Mouse (Mus musculus): ENCODE results near the gene Alkbh6.
A peak's percentile ranks its signal among the peaks of the same experiment; 100 is the strongest.

Alkbh6 gene

DNA sequence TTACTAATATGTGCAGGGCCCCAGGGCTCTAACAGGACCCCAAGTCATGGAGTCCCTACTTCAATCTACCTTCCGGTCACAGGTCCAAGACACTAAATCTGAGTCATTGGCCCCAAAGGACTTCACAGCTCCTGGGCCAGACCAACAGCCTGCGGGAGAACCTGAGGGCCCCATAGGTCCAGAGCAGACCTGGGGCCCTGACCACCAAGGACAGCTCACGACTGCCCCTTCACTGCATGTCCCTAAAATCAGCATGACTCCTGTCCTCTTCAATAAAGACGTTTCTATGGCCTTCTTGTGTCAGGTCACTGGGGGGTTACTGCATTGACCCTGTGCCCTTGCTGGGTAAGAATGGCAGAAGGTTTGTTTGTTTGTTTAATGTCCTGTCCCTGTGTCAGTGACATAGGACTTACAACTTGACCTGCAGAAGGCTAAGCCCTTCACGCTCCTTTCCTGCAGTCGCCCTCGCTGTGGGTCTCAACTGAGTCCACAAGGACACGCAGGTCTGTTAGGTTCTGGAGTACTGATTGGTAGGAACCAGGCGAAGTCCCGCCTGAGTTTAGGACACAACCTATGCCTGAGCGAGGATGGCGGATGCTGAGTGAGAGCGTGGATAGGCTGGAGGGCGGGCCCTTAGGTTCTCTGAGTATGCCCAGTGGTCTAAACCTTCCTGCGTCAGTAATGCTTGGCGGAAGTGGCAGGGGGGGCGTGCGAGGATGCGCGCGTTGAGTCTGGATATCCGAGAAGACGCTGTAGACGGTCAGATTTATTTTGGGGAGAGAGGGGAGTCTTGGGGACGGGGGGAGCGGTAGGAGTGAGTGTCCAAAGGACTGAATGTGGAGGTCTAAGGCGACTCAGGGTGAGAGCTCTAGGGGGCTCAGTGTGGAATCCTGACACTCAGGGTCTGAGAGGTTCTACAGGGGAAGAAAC is at the start of gene Alkbh6:
Alkbh6 (plus strand) TSS at position 642 of the 930 bp plus-strand sequence.
- DNase-seq, result peak; percentile 94 to 95

DNA sequence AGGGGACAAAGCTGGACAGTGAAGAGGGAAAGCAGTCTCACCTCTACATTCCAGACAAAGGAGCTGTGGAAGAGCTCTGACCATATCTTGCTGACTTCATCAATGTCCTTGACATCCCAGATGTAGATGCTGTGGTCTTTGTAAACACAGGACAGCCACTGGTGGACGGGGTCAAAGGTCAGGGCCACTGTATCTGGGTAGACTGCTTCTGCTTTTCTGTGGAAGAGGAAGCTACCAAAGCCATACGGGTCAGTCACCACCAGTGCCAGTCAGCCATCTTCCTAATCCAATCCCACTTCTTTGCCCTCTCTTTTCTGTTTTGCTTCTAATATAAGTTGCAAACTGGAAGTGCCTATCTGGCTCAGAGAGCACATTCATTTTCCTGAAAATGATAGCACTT is 43.5 kb upstream of the Alkbh6 start:
- DNase-seq, result no peak

DNA sequence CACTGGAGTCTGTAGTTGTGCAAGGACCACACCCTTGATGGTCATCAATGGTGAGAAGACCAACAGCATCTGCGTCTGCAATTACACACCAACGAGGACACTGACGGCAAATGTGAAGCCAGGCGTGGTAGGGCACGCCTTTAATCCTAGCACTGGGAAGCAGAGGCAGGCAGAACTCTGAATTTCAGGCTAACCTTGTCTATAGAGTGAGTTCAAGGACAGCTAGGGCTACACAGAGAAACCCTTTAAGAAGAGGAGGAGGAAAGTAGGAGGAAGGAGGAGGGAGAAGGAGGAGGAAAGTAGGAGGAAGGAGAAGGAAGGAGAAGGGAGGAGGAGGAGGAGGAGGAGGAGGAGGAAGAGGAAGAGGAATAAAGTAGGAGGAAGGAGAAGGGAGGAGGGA is 43.0 kb upstream of the Alkbh6 start:
- no peak for DNase-seq

DNA sequence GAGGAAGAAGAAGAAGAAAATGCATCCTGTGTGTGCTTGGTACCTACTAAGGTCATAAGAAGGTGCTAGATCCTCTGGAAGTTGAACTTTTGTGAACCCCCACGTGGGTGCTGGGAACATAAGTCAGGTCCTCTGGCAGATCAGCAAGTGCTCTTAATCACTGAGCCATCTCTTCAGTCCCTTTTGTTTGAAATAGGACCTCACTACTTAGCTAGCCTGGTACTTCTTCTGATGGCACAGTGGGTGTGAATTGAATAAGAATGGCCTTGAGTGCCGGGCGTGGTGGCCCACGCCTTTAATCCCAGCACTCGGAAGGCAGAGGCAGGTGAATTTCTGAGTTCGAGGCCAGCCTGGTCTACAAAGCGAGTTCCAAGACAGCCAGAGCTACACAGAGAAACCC is 42.6 kb upstream of the Alkbh6 start:
- no peak for DNase-seq

DNA sequence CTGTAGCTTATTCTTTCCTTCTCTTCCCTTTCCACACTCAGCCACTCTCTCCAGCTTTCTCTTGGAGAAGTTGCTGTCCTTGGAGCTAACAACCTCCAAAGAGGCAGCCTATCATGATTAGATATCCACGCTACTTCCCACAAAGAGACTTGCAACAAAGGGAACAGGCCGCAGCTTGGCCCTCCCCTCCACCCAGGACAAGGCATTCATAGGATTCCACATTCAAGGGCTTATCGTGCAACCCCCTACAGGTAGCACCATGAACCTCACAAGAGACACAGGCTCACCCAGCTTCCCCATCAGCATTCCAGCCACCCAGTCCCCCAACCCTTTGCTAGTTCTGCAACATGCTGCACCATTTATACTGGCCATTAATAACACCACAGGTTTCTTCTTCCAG is 41.7 kb upstream of the Alkbh6 start:
- no peak for DNase-seq

DNA sequence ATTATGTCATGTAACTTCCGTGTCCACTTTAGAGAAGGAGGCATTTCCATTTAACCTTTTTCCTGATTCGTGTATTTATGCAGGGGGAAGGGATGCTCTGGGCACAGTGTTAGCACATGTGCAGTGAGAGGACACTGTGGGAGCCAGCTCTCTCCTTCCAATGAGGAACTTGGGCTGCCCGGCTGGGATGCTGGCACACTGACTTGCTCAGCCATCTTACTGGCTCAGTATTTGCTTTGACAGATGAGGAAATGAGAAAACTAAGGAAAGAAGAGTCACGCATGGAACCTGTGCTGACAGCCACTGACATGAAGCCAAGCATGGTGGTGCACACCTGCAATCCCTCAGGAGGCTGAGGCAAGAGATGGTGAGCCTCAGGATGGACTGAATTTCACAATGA is 38.9 kb upstream of the Alkbh6 start:
- peak; percentile 39 to 52 for DNase-seq

DNA sequence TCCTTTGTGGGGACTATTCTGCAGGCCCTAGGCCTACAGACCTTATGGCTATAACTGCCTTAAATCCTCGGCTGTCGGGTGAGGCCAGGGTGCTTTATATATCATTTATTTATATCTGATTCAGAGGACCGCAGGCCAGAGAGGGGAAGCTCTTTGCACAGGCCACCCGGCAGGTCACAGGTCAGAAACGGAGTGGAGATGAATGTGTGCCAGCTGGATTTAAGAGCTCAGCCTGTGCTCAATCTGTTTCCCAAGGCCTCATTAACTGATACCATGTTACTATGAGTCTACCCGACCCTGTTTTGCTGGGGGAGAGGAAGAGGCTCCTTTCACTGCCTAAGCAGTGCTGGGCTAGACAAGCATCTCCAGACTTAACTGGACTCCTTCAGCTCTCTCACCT is 34.1 kb upstream of the Alkbh6 start:
- no peak for DNase-seq

DNA sequence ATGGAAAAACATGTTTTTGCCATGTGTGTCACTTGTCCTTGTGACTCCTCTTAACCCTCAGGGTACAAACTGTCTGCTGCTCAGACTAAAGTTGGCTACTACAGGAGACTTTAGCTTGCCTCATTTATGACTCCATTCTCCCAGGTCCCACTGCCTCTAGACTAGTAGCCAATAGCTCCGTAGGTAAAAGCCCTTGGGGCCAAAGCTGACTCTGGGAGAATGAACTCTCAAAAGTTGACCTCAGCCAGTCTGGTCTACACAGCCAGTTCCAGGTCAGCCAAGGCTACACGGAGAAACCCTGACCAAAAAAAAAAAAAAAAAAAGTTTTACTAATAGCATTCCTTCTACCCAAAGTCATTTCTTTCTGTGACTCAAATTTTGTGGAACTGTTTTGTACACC is 29.6 kb upstream of the Alkbh6 start:
- DNase-seq, result no peak

DNA sequence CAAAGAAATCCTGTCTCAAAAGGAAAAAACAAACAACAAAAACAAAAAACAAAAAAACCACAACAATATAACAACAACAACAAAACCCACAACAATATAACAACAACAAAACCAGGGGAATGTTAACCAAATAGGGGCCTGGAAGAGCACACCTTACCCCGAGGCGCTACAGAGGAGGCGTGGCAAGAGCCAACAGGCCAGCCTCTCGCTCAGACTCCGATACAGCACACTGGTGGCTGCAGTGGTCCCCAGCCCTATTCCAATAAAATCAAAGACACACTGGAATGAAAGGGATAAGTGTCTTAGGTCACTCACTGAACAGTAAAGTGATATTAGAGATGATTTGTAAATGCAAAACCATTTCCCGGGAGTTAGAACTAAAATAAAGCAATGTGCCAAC is 29.0 kb upstream of the Alkbh6 start:
- no peak for DNase-seq

DNA sequence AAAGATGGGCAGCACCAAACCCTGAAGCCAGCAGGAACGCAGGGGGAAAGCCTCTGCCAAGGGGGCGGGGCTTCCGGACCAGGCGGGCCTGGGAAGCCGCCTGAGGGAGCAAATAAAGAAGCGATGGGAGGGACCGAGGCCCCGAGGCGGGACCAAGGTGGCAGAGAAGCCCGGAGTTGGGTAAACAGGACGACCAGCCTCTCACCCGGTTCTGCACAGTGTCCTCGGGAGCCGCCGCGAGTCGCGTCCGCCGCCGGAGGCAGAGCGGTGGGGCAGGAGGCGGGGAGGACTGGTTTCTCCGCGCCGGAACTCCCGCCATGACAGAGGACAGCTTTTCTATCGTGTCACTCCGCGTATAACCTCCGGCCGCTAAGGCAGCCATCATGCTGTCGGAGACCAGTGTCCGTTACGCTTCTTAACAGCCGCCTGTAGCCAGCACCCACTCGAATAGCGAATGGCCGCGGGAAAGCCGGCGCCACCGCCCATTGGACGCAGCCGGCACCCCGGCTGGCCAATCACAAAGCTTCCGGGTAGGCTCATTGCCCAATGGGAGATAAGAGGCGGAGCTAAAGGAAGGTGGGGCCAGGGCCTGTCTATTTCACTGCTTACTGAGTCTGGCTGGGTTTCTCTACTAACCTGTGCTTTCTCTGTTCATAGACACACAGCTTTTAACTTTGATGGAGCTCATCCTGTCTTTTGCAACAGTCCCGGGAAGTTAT is 28.4 kb upstream of the Alkbh6 start, which contains the start of the genes Thap8 and Wdr62:
Thap8 (plus strand) TSS at position 144 of the 719 bp plus-strand sequence.
Wdr62 (minus strand) TSS at position 469 of the 719 bp plus-strand sequence.
- DNase-seq, result peak; percentile 95 to 96

DNA sequence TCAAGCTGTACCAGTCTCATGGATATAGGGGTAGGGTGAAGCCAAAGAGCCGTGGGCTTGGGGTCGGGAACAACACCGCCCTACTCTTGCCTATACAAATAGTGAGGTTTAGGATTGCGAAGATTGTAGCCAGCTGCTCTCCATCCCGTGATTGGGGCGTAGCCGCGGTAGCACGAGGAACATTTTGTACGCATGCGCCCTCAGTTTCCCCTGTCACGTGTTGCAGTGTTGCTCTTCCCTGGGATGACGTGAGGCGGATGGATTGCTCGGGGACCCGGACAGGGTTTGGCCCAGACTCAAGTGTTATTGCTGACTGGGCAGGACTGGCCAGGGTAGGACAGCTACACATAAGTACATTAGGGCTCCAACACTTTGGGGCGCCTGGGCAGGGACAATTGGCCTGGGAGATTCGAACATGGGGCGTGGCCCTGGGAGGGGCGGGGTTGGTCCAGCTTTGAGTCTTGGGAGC is 27.8 kb upstream of the Alkbh6 start:
- peak; percentile 89 to 90 for DNase-seq

DNA sequence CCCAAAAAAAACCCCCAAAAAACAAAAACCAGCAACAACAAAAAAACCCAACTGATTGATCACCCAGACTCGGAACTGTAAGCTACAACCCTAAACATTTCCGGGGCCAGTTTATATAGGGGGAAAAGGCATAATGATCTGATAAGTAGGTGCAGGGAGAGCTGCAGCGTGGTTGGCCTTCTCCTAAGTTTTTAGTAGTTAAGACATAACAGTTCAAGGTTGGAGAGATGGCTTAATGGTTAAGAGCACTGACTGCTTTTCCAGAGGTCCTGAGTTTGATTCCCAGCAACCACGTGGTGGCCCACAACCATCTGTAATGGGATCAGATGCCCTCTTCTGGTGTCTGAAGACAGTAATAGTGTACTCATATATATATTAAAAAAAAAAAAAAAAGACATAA is 27.0 kb upstream of the Alkbh6 start:
- no peak for DNase-seq

DNA sequence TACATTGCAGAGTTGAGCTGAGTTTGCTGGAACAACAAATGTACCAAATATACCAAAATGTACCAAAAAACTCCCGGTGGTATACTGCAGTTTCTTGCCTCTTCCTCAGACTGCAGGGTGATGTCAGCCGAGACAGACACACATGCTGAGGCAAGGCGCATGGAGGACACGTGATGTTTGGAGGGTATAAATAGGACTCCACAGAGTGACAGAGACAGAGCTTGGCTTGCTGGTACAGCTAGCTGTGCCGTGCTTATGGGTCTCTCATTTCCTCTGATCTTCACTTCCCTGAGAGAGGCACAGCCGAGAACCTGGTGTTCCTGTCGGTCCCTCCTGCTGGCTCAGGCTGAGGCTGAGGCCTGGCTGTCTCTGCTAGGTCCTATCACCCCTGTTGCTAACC is 25.8 kb upstream of the Alkbh6 start:
- DNase-seq, result no peak

DNA sequence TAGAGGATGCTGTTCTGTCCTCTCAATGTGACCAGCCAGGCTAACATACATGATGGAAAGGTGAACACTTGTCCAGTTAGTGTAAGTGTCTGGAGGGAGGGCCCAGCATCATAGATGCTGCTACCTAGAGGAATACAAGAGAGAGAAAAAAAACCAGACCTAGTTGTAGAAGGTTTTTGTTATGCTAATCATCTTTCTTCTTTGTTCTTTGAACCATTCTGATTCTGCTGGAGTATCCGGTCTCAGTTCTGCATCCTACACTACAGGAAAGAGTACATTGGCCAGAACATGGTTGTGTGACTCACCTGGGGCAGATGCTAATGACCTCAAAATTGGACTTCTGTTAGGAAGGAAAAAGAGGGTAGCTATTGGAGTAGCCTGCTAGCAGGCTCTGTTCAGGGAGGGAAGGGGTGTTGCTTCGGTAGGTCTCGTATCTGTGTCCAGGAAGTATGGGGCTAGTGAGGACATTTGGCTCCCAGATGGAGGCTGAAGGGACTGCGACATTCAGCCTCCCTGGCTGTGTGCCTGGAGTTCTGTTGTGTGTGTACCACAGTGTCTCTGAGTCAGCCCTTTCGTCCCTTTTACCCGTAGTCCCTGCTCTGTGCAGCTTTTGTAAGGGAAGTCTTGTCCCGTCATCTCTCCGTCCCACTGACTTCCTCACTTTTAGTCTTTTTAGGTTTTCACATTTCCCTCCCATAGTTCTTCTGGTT is 21.7 kb upstream of the Alkbh6 start:
- peak; percentile 85 to 86 for DNase-seq

DNA sequence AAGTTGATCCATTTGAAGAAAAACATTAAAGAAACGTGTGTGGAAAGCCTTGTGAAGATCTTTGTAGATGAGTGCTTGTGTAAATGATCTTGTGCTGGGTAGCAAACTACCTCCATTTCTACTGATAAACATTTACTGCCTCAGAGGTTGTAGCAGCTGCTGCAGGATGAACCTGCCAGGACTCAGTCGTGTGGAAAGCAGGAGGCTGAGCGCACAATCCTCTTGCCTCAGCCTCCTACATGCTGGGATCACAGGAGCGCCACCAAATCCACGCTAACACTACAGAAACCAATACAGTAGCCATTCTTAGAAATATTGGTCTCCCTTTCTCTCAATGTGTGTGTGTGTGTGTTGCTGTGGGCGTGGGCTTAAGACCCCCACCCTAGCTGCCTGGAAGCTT is 20.5 kb upstream of the Alkbh6 start:
- DNase-seq, result peak in 1 of 2 experiments; percentile 33

DNA sequence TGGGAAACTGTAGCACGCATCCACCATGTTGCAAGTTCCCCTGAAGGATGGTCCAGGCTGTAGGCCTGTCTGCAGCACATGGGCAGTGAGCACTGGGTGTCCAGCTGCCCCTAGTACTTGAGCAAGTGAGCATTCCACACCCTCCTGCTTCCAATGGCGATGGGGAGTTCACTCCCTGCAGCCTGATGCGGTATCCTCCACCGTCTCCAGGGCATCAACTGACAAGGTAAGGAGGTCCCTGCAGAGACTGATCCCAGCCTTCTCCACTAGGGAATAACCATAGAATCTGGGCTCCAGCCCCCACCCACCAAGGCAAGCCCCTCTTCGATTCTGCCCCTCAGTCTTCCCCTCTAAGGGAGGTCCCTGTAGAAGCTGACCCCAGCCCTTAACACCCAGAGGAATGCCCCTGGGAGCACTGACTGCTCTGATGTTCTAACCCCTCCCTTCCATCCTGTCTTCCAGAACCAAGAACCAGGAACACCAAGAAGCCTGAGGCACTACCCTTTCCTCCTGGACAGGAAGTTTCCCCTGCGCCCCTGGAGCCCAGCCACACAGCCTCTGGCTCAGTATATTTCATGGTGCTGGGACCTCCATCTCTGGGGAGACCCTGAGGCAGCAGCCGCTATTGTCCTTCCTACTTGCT is 19.3 kb upstream of the Alkbh6 start:
- peak in 1 of 2 experiments; percentile 17 for DNase-seq

DNA sequence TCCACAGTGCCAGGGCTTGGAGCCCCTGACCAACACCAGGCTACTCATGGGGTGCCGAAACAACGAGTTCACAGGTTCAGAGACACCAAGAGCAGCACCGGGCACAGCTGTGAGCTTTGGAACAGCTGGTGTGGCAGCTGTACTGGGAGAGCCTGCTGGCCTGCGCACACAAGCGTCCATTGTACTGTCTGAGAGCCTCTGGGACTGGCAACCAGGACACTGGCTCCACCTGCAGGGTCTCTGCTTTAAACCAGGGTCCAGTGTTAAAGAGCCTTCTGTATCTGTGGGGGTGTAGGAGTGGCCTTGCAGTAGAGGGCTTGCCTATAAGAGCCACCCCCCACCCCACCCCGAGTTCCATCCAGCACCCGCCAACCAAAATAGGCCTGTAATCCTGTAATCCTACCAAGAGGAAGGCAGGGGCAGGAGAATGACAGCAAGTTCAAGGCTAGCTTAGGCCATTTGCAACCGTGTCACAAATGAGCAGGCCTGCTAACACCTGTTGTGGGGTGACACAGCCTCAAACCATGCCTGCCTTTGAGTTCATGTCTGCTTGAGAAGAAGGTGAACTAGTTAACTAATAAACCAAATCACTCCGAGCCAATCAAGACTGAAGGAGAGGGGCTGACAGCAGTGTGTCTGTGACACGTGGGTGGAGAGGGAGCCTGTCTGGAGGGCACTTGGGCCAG is 18.7 kb upstream of the Alkbh6 start:
- peak in 1 of 2 experiments; percentile 30 for DNase-seq

DNA sequence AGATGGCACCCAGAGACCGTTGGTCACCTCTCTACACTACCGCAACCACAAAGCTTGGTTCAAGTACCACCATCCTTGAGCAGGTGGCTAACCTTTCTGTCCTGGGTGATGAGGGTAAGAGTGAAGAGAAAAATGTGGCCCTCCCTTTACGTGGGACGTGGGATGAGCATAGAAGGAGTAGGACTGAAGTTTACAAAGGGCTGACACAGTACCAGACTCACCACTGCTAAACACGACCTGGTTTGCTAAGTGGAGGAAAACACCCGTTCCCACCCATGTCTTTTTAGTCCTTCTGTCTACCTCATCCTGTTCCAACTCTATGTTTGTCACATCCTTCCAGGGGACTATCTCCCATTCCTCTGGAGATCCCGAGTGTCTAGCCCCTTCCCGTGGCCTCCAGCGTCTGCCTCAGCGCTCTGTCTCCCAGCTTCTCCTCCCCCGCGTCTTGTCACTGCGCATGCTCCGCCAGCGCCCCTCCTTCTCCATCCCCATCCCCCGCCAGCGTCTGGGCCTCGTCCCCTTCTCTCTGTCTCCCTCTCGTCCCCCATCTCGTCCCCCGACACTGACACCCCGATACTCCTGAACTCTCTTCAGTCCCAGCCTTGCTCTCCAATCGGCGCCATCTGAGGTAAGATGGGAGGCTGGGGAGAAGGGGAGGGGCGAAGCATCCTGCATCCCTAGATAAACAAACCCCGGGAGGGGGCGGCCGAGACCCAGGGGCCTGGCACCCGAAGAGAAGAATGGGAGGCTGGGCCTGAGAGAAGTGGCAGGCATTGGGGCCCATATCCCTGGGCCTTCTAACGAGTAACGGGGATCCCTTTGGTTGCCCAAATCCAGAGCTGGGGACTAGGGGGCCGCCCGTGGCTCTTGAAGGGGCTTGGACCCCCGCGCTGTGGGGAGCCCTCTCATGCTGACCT is 17.0 kb upstream of the Alkbh6 start, which contains the start of gene Clip3:
Clip3 (plus strand) TSS at position 514 of the 917 bp plus-strand sequence.
- peak; percentile 93 for DNase-seq

DNA sequence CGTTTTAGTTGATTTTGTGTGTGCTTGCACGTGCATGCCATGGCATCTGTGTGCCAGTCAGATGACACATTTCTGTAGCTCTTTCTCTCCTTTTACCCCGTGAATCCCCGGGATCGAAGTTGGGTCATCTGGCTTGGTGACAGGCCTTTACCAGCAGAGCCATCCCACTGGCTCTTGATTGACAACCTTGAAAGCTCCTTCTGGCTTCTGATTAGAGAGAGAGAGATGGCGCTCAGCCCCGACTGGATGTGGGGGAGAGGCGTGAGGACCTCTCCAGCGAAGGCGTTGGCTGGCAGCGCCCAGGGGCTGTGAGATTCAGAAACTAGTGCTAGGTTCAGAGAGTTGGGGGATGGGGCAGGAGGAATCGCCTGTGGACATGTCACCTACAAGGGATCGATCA is 14.7 kb upstream of the Alkbh6 start:
- DNase-seq, result peak; percentile 62 to 67

DNA sequence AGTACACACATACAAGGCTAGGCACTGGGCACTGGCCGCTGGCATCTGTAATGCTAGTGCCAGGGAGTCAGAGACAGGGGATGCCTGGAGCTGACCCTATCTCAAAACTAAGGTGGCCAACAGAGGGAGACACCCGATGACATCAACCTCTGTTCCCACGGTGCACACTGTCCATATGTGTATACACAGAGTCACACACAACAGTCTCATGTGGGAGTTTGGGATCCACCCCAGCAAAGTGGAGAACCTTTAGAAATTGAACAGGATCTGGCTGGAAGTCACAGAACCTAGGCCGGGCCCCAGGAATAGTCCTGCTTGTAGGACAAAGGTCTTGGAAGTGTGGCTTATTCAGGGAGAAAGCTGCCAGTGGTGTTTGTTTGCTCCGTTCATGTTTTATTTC is 14.2 kb upstream of the Alkbh6 start:
- DNase-seq, result peak in 1 of 2 experiments; percentile 34

DNA sequence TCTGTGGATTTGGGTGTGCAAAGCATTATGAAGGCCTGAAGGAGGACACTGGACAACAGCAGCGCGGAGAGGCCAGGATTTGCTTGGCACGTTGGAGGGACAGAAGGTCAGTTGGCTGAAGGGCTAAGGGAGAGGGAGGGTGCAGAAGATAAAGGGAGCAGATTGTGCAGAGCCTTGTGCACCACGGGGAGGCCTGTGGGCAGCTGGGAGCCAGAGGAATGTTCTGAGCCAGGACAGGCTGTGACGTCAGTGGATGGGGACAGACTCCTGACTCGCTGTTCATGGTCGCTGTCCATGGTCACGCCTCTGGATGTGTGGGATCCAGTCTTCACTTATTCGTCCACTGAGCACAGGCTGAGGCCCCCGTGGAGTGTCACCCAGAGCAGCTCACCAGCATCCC is 13.4 kb upstream of the Alkbh6 start:
- peak; percentile 93 to 94 for DNase-seq
